Mouse (Mus musculus) c-Kit-positive CD71-positive TER-119-positive erythroid progenitor cells, embryonic 14.5 days (primary cell): ENCODE measurements around the gene Fgf14.
"Not testable (repeated sequence)": the region's sequence is repeated elsewhere in the genome, so short reads cannot be mapped to it uniquely, and the experiment has no call there.

Experiments used
- DNase-seq: peaks from one replicate; pipeline ENCODE4 v3.0.0-alpha.2; 2013; ENCODE audit warnings: low spot score

Fgf14 gene

GRCm38 (mm10) chr14:124474066-124474667 lies 202.8 kb downstream of the Fgf14 start:
- no peak for DNase-seq

GRCm38 (mm10) chr14:124470909-124471308 lies 206.0 kb downstream of the Fgf14 start:
- DNase-seq: no peak

GRCm38 (mm10) chr14:124455120-124455519 lies 221.8 kb downstream of the Fgf14 start:
- no peak for DNase-seq

- no peak for DNase-seq
These were observed 230.7 kb downstream of the Fgf14 start for GRCm38 (mm10) chr14:124446096-124446840.

- no peak for DNase-seq
These were observed 232.1 kb downstream of the Fgf14 start for GRCm38 (mm10) chr14:124444831-124445230.

- DNase-seq: not testable (repeated sequence)
These were observed 237.6 kb downstream of the Fgf14 start for GRCm38 (mm10) chr14:124439298-124439697.

GRCm38 (mm10) chr14:124411890-124412289 lies 265.0 kb downstream of the Fgf14 start:
- DNase-seq: no peak

GRCm38 (mm10) chr14:124410945-124411344 lies 266.0 kb downstream of the Fgf14 start:
- peak; percentile 3 for DNase-seq

- DNase-seq: no peak
These were observed 348.5 kb downstream of the Fgf14 start for GRCm38 (mm10) chr14:124328391-124328790.

- no peak for DNase-seq
These were observed 357.8 kb downstream of the Fgf14 start for GRCm38 (mm10) chr14:124319017-124319718.

GRCm38 (mm10) chr14:124315513-124315912 lies 361.4 kb downstream of the Fgf14 start:
- no peak for DNase-seq

- DNase-seq: no peak
These were observed 389.9 kb downstream of the Fgf14 start for GRCm38 (mm10) chr14:124287027-124287426.

- DNase-seq: no peak
These were observed 398.5 kb downstream of the Fgf14 start for GRCm38 (mm10) chr14:124278384-124278944.

- no peak for DNase-seq
These were observed 409.9 kb downstream of the Fgf14 start for GRCm38 (mm10) chr14:124266977-124267376.

GRCm38 (mm10) chr14:124264541-124265059 lies 412.3 kb downstream of the Fgf14 start:
- DNase-seq: no peak

GRCm38 (mm10) chr14:124263199-124263598 lies 413.7 kb downstream of the Fgf14 start:
- DNase-seq: no peak

GRCm38 (mm10) chr14:124247517-124247916 lies 429.4 kb downstream of the Fgf14 start:
- DNase-seq: no peak

- no peak for DNase-seq
These were observed 453.5 kb downstream of the Fgf14 start for GRCm38 (mm10) chr14:124223445-124223844.

- DNase-seq: no peak
These were observed 454.5 kb downstream of the Fgf14 start for GRCm38 (mm10) chr14:124222447-124222846.

- DNase-seq: no peak
These were observed 455.9 kb downstream of the Fgf14 start for GRCm38 (mm10) chr14:124220979-124221378.

GRCm38 (mm10) chr14:124195806-124196205 lies 481.1 kb downstream of the Fgf14 start:
- no peak for DNase-seq

- no peak for DNase-seq
These were observed 481.6 kb downstream of the Fgf14 start for GRCm38 (mm10) chr14:124195331-124195730.

- DNase-seq: no peak
These were observed 484.1 kb downstream of the Fgf14 start for GRCm38 (mm10) chr14:124192815-124193142.
